Mouse (Mus musculus): ENCODE results near the gene Lilrb4a.

DNA sequence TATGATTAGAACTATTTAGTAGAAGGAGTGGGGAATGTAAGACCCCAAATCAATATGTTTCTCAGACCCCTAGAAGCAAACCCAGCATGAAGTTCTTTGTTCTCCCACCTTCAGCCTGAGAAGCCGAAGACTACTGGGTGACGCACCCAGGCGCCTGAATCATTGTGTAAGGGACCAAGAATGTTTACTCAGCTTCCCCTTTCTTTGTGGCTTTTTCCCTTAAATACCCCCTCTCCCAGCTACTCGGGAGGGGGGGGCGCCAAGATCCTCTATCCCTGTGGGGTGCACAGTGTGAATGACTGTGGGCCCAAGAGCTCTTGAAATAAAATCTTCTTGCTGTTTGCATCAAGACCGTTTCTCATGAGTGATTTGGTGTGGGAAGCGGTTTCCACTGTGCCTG, 40.1 kb downstream of the Lilrb4a start:
- TF ChIP-seq EP300 (optimal IDR thresholded peaks at IDR 0.05) = no peak
- no peak for TF ChIP-seq CTCF (IDR thresholded peaks at IDR 0.05; ENCODE audit: low read depth)
